Mouse (Mus musculus): ENCODE measurements around the gene Fzd2. TPM values are rescaled to one million over a fixed set of nuclear protein-coding genes. Genes with fewer than 3 reads are reported as not detected.
A peak's percentile ranks its signal among the peaks of the same experiment; 100 is the strongest.

Gene Fzd2
- polyA plus RNA-seq, 1 experiment from 2014 or later = 31.7 TPM

- Histone ChIP-seq H3K4me2 (replicated peaks; ENCODE audit: low read depth, low read length) (peak overlapping the region; percentile 42), H3K27ac (ENCODE audit: low read depth, low read length) (peak overlapping the region; percentile 90), H3K36me3 (ENCODE audit: control insufficient read depth, insufficient read depth, low read length) (no peaks in the 10 kb centered on the region), H3K27me3 (ENCODE audit: control insufficient read depth, insufficient read depth, low read length) (no peaks in the 10 kb centered on the region), H3K9ac (ENCODE audit: low read depth, low read length) (peak overlapping the region; percentile 56), H3K4me1 (replicated peaks; ENCODE audit: control insufficient read depth, insufficient read depth, low read length) (peaks cover 12% of the 10 kb centered on the region), H3K4me3 (ENCODE audit: low read depth, low read length) (peak overlapping the region; percentile 22; the same call in 1 of the 2 replicates), H3K9me3 (ENCODE audit: control insufficient read depth, low read length) (no peaks in the 10 kb centered on the region)
- WGBS = 8% methylated on average over 25 of the region's 27 CpGs
- DNase-seq (ENCODE audit: low spot score) (peak; percentile 90), ATAC-seq (ENCODE audit: low FRiP score) (peak; percentile 23)
These were observed 25.7 kb upstream of the Fzd2 start for GRCm38 (mm10) chr11:102578341-102579118.

DNA sequence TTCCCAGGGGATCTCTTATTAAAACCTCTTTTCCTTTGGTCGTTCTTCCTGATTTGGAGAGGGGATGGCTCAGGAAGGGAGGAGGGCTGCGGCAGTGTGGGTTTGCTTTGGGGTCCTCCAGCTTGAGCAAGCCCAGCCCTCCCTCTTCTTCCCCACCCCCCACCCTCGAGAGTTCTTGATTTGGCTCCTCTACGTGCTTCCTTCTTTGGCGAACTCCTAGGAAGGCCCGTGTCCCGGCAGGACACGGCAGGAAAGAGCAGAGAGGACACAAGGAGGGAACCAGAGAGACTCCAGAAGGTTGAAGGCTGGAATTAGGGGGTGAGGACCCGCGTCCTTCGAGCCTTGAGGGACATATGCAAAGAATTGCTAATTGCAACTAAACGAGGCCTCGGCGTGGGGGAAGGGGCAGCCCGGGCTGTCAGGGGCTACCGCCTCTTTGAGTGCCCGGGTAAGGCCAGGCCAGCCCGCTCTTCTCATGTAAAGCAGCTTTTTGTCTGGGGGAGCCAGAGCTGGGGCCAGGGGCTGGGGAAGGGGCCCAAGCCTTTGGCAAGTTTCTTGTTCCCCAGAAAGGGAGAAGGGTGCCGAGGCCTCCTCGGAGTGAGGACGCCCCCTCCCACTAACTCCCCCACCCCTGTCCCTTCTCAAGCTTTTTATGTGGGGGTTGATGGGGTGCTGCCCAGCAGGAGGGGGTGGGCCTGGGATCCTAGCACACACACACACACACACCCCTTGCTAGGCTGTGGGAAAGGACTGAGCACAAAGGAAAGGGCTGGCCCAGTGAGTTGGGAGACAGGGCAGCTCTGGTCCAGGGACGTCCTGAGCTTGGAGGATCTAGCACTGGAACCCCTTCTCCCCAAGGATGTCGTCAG, 24.8 kb upstream of the Fzd2 start, which contains the start of gene Gm11627:
Gene Gm11627, minus strand, starts transcription at position 297 of the 869 bp plus-strand sequence.
- Histone ChIP-seq H3K9ac (ENCODE audit: low read depth, low read length) (peak within 1 kb of the TSS; percentile 56), H3K27ac (ENCODE audit: low read depth, low read length) (peak within 1 kb of the TSS; percentile 90), H3K36me3 (ENCODE audit: control insufficient read depth, insufficient read depth, low read length) (no peaks in the 10 kb centered on the region), H3K4me3 (ENCODE audit: low read depth, low read length) (peak within 1 kb of the TSS; percentile 22), H3K9me3 (ENCODE audit: control insufficient read depth, low read length) (no peaks in the 10 kb centered on the region), H3K4me2 (replicated peaks; ENCODE audit: low read depth, low read length) (peak within 1 kb of the TSS; percentile 42), H3K27me3 (ENCODE audit: control insufficient read depth, insufficient read depth, low read length) (no peaks in the 10 kb centered on the region), H3K4me1 (replicated peaks; ENCODE audit: control insufficient read depth, insufficient read depth, low read length) (peaks cover 12% of the 10 kb centered on the region)
- peak; percentile 88 for ATAC-seq (ENCODE audit: low FRiP score)
- peak; percentile 79 for DNase-seq (ENCODE audit: low spot score)
- WGBS = 9% methylated on average over 23 of the region's 23 CpGs

GRCm38 (mm10) chr11:102580034-102580330, 24.2 kb upstream of the Fzd2 start:
- H3K4me2 ChIP-seq (replicated peaks; ENCODE audit: low read depth, low read length) = no peak overlapping the region; the same call in 1 of the 2 replicates
- peak overlapping the region; percentile 56; the same call in 1 of the 2 replicates for H3K9ac ChIP-seq (ENCODE audit: low read depth, low read length)
- H3K4me1 ChIP-seq (replicated peaks; ENCODE audit: control insufficient read depth, insufficient read depth, low read length) = peaks cover 12% of the 10 kb centered on the region
- no peaks in the 10 kb centered on the region for H3K36me3 ChIP-seq (ENCODE audit: control insufficient read depth, insufficient read depth, low read length)
- H3K4me3 ChIP-seq (ENCODE audit: low read depth, low read length) = no peak overlapping the region
- ATAC-seq (ENCODE audit: low FRiP score) = no peak
- H3K27ac ChIP-seq (ENCODE audit: low read depth, low read length) = peak overlapping the region; percentile 90
- H3K27me3 ChIP-seq (ENCODE audit: control insufficient read depth, insufficient read depth, low read length) = no peaks in the 10 kb centered on the region
- no peak for DNase-seq (ENCODE audit: low spot score)
- no peaks in the 10 kb centered on the region for H3K9me3 ChIP-seq (ENCODE audit: control insufficient read depth, low read length)
- 24% methylated on average over 3 of the region's 3 CpGs for WGBS

GRCm38 (mm10) chr11:102581281-102582015, 22.7 kb upstream of the Fzd2 start:
- Histone ChIP-seq H3K36me3 (ENCODE audit: control insufficient read depth, insufficient read depth, low read length) (no peaks in the 10 kb centered on the region), H3K27me3 (ENCODE audit: control insufficient read depth, insufficient read depth, low read length) (no peaks in the 10 kb centered on the region), H3K9me3 (ENCODE audit: control insufficient read depth, low read length) (no peaks in the 10 kb centered on the region), H3K9ac (ENCODE audit: low read depth, low read length) (no peak overlapping the region), H3K27ac (ENCODE audit: low read depth, low read length) (peak overlapping the region; percentile 42), H3K4me1 (replicated peaks; ENCODE audit: control insufficient read depth, insufficient read depth, low read length) (peaks cover 12% of the 10 kb centered on the region), H3K4me2 (replicated peaks; ENCODE audit: low read depth, low read length) (0 out of 2 replicates have a peak overlapping the region, but pooled peaks have one; percentile 5), H3K4me3 (ENCODE audit: low read depth, low read length) (no peak overlapping the region)
- ATAC-seq (ENCODE audit: low FRiP score) (no peak), DNase-seq (ENCODE audit: low spot score) (no peak)
- 14% methylated on average over 11 of the region's 11 CpGs for WGBS

GRCm38 (mm10) chr11:102582016-102582610, 22.1 kb upstream of the Fzd2 start:
- H3K9ac ChIP-seq (ENCODE audit: low read depth, low read length) = no peak overlapping the region
- 17% methylated on average over 13 of the region's 13 CpGs for WGBS
- ATAC-seq (ENCODE audit: low FRiP score) (no peak), DNase-seq (ENCODE audit: low spot score) (no peak)
- H3K4me1 ChIP-seq (replicated peaks; ENCODE audit: control insufficient read depth, insufficient read depth, low read length) = peaks cover 12% of the 10 kb centered on the region
- no peaks in the 10 kb centered on the region for H3K36me3 ChIP-seq (ENCODE audit: control insufficient read depth, insufficient read depth, low read length)
- H3K4me2 ChIP-seq (replicated peaks; ENCODE audit: low read depth, low read length) = no peak overlapping the region
- no peaks in the 10 kb centered on the region for H3K9me3 ChIP-seq (ENCODE audit: control insufficient read depth, low read length)
- H3K27me3 ChIP-seq (ENCODE audit: control insufficient read depth, insufficient read depth, low read length) = no peaks in the 10 kb centered on the region
- no peak overlapping the region for H3K4me3 ChIP-seq (ENCODE audit: low read depth, low read length)
- no peak overlapping the region for H3K27ac ChIP-seq (ENCODE audit: low read depth, low read length)

GRCm38 (mm10) chr11:102582736-102583135, 21.5 kb upstream of the Fzd2 start:
- no peaks in the 10 kb centered on the region for H3K27me3 ChIP-seq (ENCODE audit: control insufficient read depth, insufficient read depth, low read length)
- 10% methylated on average over 5 of the region's 5 CpGs for WGBS
- no peak overlapping the region for H3K9ac ChIP-seq (ENCODE audit: low read depth, low read length)
- H3K4me1 ChIP-seq (replicated peaks; ENCODE audit: control insufficient read depth, insufficient read depth, low read length) = peaks cover 12% of the 10 kb centered on the region
- H3K27ac ChIP-seq (ENCODE audit: low read depth, low read length) = no peak overlapping the region
- no peak for DNase-seq (ENCODE audit: low spot score)
- H3K9me3 ChIP-seq (ENCODE audit: control insufficient read depth, low read length) = no peaks in the 10 kb centered on the region
- no peak for ATAC-seq (ENCODE audit: low FRiP score)
- no peaks in the 10 kb centered on the region for H3K36me3 ChIP-seq (ENCODE audit: control insufficient read depth, insufficient read depth, low read length)
- H3K4me3 ChIP-seq (ENCODE audit: low read depth, low read length) = no peak overlapping the region
- H3K4me2 ChIP-seq (replicated peaks; ENCODE audit: low read depth, low read length) = no peak overlapping the region

- H3K36me3 ChIP-seq (ENCODE audit: control insufficient read depth, insufficient read depth, low read length) = no peaks in the 10 kb centered on the region
- no peaks in the 10 kb centered on the region for H3K27me3 ChIP-seq (ENCODE audit: control insufficient read depth, insufficient read depth, low read length)
- DNase-seq (ENCODE audit: low spot score) = no peak
- no peak overlapping the region for H3K4me2 ChIP-seq (replicated peaks; ENCODE audit: low read depth, low read length)
- no peaks in the 10 kb centered on the region for H3K9me3 ChIP-seq (ENCODE audit: control insufficient read depth, low read length)
- H3K27ac ChIP-seq (ENCODE audit: low read depth, low read length) = no peak overlapping the region
- 0 out of 2 replicates have a peak, but pooled peaks cover 3% of the 10 kb centered on the region for H3K4me1 ChIP-seq (replicated peaks; ENCODE audit: control insufficient read depth, insufficient read depth, low read length)
- no peak overlapping the region for H3K9ac ChIP-seq (ENCODE audit: low read depth, low read length)
- no peak overlapping the region for H3K4me3 ChIP-seq (ENCODE audit: low read depth, low read length)
- 90% methylated on average over 4 of the region's 4 CpGs for WGBS
- ATAC-seq (ENCODE audit: low FRiP score) = no peak
These were observed 17.6 kb upstream of the Fzd2 start for GRCm38 (mm10) chr11:102586445-102587130.

DNA sequence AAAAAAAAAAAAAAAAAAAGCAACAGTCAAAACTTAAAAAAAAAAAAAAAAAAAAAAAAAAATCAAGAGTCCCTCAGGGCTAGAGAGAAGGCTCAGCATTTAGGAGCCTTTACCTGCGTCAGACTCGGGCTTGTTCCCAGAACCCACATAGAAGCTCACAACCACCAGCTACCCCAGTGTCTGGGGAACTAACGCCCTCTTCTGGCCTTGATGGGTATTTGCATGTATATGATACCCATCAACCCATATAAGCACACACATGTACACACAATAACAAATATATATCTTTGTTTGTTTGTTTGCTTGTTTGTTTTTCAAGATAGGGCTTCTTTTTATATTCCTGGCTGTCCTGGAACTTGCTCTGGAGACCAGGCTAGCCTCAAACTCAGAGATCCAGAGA, 16.6 kb upstream of the Fzd2 start:
- no peak for ATAC-seq (ENCODE audit: low FRiP score)
- DNase-seq (ENCODE audit: low spot score) = no peak
- H3K4me2 ChIP-seq (replicated peaks; ENCODE audit: low read depth, low read length) = no peak overlapping the region
- 81% methylated on average over 3 of the region's 3 CpGs for WGBS
- H3K4me1 ChIP-seq (replicated peaks; ENCODE audit: control insufficient read depth, insufficient read depth, low read length) = 0 out of 2 replicates have a peak, but pooled peaks cover under 1% of the 10 kb centered on the region
- no peaks in the 10 kb centered on the region for H3K27me3 ChIP-seq (ENCODE audit: control insufficient read depth, insufficient read depth, low read length)
- no peak overlapping the region for H3K4me3 ChIP-seq (ENCODE audit: low read depth, low read length)
- H3K36me3 ChIP-seq (ENCODE audit: control insufficient read depth, insufficient read depth, low read length) = no peaks in the 10 kb centered on the region
- H3K27ac ChIP-seq (ENCODE audit: low read depth, low read length) = no peak overlapping the region
- H3K9ac ChIP-seq (ENCODE audit: low read depth, low read length) = no peak overlapping the region
- H3K9me3 ChIP-seq (ENCODE audit: control insufficient read depth, low read length) = no peaks in the 10 kb centered on the region

Measured in hindbrain, embryonic 11.5 days (tissue).